Mouse (Mus musculus) stomach, postnatal 0 days (tissue): ENCODE data around the gene Gm28961. TPM values are rescaled to one million over a fixed set of nuclear protein-coding genes. Genes with fewer than 3 reads are reported as not detected.
"Not testable (repeated sequence)": the region's sequence is repeated elsewhere in the genome, so short reads cannot be mapped to it uniquely, and the experiment has no call there.

ENCODE experiments used
- ATAC-seq: fragments of 200-750 bp; cut with Nextera tagmentation; 2 replicates; pipeline ENCODE4 v1.8.0; 2017; ENCODE audit not compliant: low FRiP score, low TSS enrichment
- DNase-seq: peaks from one replicate; pipeline ENCODE4 v3.0.0-alpha.2; 2016; ENCODE audit warnings: low spot score
- H3K27ac ChIP-seq: fragments of 300-500 bp; sonication (generic); replicated peaks from 2 replicates; pipeline ENCODE4 v1.5.1; 2014; ENCODE audit warnings: mild to moderate bottlenecking, control low read depth
- H3K27me3 ChIP-seq: fragments of 300-500 bp; sonication (generic); 2 replicates; pipeline ENCODE4 v1.6.1; 2014; ENCODE audit warnings: low read length; ENCODE audit not compliant: control insufficient read depth, insufficient read depth
- H3K36me3 ChIP-seq: fragments of 300-500 bp; sonication (generic); 2 replicates; pipeline ENCODE4 v1.6.1; 2014; ENCODE audit warnings: low read length, mixed read lengths; ENCODE audit not compliant: control insufficient read depth, insufficient read depth
- H3K4me1 ChIP-seq: fragments of 300-500 bp; sonication (generic); replicated peaks from 2 replicates; pipeline ENCODE4 v1.6.1; 2014; ENCODE audit warnings: antibody characterized with exemption; ENCODE audit not compliant: control insufficient read depth, insufficient read depth
- H3K4me2 ChIP-seq: fragments of 300-500 bp; sonication (generic); replicated peaks from 2 replicates; pipeline ENCODE4 v1.6.1; 2014; ENCODE audit warnings: low read depth, mild to moderate bottlenecking, control low read depth, moderate library complexity
- H3K4me3 ChIP-seq: fragments of 300-500 bp; sonication (generic); 2 replicates; pipeline ENCODE4 v1.5.1; 2014; ENCODE audit warnings: low read depth, low read length, control low read depth
- H3K9ac ChIP-seq: fragments of 300-500 bp; sonication (generic); 2 replicates; pipeline ENCODE4 v1.6.1; 2014; ENCODE audit warnings: mild to moderate bottlenecking, low read length, control low read depth, mixed read lengths
- H3K9me3 ChIP-seq: fragments of 300-500 bp; sonication (generic); 2 replicates; pipeline ENCODE4 v1.6.1; 2016; ENCODE audit warnings: low read length; ENCODE audit not compliant: control insufficient read depth
- WGBS: fragments of 180-500 bp; shearing (Covaris S2); extraction: QIAGEN DNeasy Blood & Tissue Kit; methylation state at CpG from one replicate; pipeline ENCODE4 v1.1.7; 2014; 5-methylcytosine and 5-hydroxymethylcytosine counted together
- polyA plus RNA-seq: library from polyadenylated mRNA; unstranded; fragments of >200 nt; fragmentation: Nextera tagmentation; extraction: Ambion mirVana; gene quantifications from 2 replicates; pipeline ENCODE4 v1.2.1, GENCODE M21; 2015

Gene Gm28961
- not detected in 2 replicates for polyA plus RNA-seq

- H3K4me3 ChIP-seq, H3K9me3 ChIP-seq, H3K4me1 ChIP-seq, H3K9ac ChIP-seq, H3K36me3 ChIP-seq, ATAC-seq, H3K27ac ChIP-seq, DNase-seq, H3K4me2 ChIP-seq, H3K27me3 ChIP-seq: not testable (repeated sequence)
- WGBS: no CpG with 5 or more reads among the region's 6 CpGs
Measured at GRCm38 (mm10) chrY:57705397-57705796, at the start of gene Gm28961. Gene Gm28961 (plus strand): TSS chrY:57705697.

Other genes starting within 250 kb of the Gm28961 start
- not detected in 2 replicates for gene Gm21943, start 172.0 kb upstream of the Gm28961 start, polyA plus RNA-seq